Mouse (Mus musculus) right cerebral cortex, postnatal 10 days (tissue): Measurements from ENCODE around the gene Pde8a.
"Not testable (repeated sequence)": the region's sequence is repeated elsewhere in the genome, so short reads cannot be mapped to it uniquely, and the experiment has no call there.

Experiments used
- DNase-seq, 2 experiments: peaks; one replicate each; pipeline ENCODE4 v3.0.0; 2021; ENCODE audit warnings: low spot score in 2 of 2

The Pde8a gene

DNA sequence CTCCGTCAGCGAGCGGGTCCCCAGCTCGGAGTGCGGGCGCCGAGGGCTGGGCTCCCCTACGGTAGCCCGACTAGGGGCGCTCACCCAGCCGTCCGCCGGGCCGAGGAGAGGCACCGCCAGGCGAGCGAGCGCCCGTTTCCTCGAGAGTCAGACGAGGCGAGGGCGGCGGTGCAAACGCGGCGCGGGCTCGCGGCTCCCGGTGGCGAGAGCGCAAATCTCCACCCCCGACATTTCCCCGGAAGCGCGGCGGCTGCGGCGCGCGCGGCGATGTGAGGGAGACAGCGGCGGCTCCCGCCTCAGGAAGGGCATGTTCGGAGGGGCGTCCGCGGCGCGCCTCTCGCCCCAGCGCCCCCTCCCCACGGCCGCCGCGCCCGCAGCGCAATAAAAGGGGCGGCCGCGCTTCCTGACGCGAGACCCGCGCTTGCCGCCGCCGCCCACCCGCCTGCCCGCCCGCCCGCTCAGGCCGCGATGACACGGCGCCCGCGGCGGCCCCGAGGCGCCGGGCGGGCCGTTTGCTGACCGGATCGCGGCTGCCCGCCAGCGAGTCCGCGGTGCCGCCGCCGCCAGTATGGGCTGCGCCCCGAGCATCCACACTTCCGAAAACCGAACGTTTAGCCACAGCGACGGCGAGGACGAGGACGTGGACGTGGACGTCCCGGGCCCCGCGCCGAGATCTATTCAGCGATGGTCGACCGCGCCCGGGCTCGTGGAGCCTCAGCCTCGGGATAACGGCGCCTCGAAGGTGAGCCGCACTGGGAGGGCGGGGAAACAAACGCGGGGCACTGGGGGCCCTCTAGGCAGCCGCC lies at the start of gene Pde8a:
Pde8a (plus strand) TSS at position 250 of the 806 bp plus-strand sequence.
- DNase-seq: peak in 1 of 2 experiments; percentile 28

DNA sequence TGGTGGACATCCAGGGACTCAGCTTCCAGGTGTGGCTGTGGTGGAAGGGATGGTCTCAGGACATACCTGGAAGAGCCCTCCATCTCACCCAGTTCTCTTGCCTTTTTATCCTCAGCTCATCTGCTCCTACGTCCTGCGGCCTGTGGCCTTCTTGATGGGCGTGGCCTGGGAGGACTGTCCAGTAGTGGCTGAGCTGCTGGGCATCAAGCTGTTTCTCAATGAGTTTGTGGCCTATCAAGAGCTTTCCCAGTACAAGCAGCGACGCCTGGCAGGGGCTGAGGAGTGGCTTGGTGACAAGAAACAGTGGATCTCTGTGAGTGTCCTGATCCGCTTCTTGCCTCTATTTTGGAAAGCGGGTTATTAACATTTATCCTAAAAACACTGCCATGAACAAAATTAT lies 49.0 kb upstream of the Pde8a start:
- DNase-seq: no peak

DNA sequence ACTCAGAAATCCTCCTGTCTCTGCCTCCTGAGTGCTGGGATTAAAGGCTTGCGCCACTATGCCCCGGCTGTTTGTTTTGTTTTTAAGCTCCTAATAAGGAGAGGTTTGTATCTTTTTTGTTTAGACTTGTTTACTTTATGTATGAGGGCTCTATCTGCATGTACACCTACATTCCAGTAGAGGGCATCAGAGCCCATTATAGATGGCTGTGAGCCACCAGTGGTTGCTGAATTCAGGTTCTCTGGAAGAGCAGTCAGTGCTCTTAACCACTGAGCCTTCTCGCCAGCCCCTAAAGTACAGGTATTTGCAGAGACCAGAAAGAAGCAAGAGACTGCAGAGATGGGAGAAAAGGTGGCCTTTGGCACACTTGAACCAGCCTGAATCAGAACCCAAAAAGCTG lies 46.3 kb upstream of the Pde8a start:
- DNase-seq: peak; percentile 42 to 54

DNA sequence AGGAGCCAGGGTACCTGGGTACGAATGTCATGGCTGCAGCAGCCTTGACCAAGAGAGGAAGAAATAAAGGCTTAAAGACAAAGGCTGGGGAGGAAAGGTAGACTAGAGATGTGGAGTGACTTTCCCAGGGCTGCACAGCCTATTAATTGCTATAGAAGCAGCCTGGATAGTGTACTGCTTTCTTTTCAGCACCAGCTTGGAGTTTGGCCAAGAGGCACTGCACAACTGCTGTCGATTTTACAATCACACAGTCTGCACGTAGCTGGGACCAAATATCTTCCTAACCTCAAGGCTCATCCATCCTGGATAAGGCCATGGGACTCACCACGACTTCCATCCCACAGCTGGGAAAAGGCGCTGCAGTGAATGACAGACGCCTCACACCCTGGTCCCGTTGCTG lies 44.0 kb upstream of the Pde8a start:
- no peak for DNase-seq

DNA sequence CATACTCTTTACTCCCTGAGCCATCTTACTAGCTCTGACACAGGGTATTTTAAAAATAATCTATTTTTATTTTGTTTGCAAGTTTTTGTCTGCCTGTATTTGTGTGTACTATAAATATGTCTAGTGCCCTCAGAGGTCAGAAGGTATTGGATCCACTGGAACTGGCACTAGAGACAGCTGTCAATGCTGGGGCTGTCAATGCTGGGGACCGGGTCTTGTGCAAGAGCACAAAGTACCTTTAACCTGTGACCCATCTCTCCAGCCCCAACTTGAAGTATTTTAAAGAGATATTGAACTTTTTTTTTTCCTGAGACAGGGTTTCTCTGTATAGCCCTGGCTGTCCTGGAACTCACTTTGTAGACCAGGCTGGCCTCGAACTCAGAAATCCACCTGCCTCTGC lies 39.5 kb upstream of the Pde8a start:
- no peak for DNase-seq

DNA sequence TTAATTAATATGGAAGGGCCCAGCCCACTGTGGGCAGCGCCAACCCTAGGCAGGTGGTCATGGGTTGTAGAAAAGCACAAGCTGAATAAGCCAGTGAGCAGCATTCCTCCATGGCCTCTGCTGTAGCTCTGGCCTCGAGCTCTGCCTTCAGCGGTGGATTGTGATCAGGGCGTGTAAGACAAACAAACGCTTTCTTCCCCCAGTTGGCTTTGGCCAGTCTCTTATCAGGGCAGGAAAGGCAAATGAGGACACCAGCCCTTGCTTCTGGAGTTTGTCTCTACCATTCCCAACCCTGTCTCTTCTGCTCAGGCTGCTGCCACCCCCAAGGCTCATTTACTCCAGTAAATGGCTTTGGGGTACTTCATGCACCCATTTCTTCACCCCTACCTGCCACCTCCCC lies 38.7 kb upstream of the Pde8a start:
- no peak for DNase-seq

DNA sequence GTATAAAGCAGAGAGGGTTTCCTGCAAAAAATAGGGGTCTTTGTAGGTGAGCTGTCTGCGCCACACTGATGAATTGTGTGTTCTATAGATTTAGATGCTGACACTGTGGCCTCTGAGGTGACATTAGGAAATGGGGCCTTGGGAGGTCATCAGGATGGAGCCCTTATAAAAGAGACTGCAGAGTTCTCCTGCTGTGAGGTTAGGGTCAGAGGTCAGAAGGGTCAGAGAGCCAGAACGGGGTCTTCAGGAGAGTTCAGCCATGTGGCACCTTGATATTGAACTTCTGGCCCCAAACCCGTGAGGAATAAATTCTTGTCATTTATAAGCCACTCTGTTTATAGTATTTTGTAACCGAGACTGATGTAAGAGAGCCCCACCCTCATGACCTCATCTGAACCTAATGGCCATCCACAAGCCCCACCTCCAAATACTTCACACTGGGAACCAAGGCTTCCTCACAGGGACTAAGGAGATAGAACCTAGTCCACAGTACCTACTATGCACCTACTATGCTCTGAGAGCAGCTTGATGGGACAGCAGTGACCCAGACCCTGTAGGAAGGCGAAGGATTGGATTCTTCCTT lies 37.1 kb upstream of the Pde8a start:
- no peak for DNase-seq

DNA sequence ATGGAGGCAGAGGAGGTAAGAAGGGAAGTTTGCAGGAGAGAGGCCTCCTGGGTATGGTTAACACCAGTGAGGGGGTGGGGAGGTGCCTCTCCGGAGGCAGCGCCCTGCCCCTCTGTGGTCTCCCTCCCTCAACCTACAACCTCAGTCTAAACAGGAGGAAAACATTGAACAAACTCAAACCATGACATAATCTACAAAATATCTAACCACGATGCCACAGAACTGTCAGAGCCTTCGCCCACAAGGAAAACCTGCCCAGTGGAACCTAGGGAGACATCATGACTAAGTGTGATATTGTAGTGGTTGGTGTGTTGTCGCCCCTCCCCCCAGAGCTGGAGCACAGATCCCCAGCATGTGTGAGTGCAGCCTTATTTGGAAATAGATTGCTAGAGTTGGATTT lies 33.9 kb upstream of the Pde8a start:
- no peak for DNase-seq

DNA sequence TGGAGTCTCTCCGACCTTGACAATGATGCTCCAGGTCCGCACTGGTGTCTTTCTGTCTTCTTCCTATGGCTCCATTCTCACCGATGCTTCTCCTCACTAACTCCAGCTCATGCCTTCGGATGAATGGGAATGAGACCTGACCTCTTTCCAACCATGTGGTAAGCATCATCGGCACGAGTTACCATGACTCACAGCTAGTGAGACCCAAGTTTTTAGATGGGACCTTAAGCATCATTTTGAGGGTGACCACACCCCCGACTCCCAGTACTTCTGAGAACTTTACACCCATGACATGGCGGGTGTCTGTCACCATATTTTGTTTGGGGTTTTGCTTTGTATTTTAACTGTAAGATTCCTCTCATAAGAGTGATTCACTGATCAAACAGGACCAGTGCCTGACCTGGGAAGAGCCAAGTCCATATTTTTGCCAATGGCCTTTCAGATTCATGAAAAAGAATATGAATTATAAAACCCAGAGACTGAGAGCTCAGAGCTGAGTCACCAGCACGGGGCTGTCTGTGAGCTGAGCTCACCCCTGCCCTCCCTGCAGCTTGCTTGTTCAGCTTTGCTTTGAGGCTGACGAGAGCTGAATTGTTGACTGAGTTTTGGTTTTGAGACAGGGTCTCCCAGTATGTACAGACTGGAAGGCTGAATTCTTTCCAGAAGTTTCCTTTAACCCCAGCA lies 30.8 kb upstream of the Pde8a start:
- no peak for DNase-seq

DNA sequence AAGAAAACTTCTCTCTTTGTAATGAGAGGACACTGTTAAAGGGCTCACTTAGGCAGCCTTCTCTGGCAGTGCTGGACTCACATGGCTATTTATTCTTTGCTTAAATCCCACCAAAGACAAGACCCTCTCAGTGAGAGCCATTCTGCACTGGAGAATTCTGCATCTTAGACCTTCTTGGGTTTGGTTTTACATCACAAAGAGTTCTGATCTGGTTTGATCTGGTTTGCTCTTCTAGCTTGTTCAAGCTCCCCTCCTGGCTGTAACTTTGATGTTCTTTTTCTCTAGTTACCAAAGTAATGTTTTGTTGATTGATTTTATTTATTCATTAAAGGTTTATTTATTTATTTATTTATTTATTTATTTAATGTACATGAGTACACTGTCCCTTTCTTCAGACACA lies 30.2 kb upstream of the Pde8a start:
- DNase-seq: no peak

DNA sequence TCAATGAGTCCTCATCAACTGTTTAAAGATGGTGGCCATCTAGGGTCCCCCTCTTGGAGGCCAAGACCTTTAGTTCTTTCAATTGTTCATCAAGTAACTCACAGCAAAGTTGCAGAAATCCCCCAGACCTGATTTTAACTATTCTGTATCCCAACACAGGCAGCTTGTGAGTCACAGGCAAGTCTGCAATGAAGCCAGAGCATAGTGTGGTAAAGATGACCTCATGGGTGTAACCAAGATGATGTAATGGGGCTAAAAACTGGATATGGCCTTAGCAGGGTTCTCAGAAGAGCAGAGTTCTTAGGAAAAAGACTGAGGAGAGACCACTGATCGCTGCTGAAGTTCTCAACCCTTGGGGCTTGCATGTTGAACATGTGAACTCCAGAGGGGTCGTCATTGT lies 29.3 kb upstream of the Pde8a start:
- no peak for DNase-seq

DNA sequence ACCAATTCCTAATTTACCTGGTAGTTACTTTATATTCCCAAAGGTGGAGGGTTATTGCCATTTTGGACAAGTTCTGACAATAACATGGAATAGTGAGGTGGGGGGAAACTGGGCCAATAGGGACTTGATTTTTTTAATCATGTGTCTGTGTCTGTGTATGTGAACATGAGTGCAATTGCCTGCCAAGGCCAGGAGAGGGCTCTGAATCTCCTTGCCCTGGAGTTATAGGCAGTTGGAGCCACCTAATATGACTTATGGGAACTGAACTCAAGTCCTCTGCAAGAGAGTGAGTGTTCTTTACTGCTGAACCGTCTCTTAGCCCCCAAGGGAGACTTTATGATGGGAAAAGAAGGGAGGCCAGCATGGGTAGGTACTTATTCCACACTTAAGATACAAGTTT lies 28.7 kb upstream of the Pde8a start:
- no peak for DNase-seq

DNA sequence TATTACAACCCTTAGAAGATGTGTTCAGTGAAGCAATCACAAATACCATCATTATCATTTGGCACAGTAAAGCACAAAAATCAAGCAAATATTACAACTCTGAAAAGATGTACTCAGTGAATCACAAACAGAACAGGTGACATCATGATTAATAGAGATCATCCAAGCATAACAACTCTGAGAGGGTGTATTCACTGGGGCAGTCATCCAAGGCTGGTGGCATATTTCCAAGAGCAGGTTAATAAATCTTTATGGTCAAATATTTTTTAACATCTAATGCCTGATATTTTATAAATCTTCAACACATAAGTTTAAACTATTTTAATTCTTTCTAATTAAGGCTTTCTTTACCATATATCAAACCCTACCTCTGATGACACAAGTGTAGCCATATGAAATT lies 27.4 kb upstream of the Pde8a start:
- not testable (repeated sequence) for DNase-seq

DNA sequence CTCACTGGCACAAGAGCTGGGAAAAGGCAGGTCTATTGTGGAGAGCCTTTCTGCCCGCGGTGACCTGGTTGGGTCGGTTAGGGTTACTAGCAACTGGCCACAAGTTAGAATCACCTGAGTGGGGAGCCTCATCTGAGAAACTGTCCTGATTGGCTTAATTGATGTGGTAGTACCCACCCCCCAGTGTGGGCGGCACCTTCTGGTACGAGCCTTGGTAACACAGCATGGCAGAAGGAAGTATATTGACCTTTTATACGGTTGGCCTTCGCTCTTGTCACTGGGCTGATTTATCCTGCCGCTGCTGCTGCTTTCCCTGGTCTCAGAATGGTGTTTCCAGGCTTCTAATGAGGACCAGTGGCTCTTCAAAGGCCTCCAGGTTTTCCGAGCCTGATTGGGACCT lies 24.2 kb upstream of the Pde8a start:
- DNase-seq: no peak

DNA sequence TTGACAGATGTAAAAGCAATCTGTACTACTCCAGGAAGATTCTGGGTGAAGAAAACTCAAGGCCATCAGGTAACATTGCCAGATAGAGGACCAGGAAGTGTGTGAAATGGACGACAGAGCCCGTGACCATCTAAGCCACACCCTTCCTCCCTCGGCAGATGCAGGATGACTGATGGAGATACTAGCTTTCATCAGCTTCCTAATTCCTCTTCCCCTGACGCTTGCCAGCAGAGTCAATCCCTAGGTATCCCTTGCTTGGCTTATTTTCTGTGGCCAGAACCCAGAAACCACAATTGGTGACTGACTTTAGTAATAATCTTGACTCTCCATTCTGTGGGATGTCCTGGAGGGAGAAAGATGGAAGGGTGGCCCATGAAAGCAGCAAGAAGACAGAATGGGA lies 17.9 kb upstream of the Pde8a start:
- DNase-seq: no peak

DNA sequence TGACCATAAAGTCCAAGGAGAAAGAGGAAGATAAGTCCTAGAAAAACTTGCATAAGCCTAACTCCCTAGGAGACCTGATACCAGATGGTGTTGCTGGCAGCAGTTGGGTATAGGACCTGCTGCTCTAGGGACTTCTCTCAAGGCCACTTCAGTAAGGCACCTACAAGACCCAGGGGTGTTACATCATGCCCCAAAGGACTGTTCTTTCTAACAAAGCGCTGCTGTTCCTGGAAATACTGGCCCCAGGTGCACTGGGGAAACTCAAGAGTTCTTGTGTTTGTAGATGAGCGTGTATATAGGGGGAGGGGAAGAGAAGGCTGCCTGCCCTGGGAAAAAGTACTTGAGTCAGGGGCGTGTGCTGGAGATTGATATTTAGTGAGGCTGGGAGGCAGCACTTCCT lies 16.6 kb upstream of the Pde8a start:
- no peak for DNase-seq

DNA sequence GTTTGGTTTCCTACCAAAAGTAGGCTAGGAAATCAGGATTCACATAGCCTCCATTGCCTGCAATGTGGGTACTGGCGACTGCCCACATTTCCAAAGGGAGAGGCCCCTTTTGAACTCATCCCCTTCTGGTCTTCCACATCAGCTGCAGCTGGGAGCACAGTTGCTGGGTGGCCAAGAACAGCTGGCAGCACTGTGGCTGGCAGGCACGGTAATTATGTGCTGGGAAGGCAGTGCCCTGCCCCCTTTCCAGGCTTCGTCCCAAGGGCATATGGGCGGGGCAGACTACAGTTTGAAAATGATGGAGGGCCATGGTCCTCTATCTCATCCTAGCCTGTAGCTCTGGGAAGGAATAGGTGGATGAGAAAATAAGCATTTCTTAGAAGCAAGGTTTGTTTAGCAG lies 14.9 kb upstream of the Pde8a start:
- no peak for DNase-seq

DNA sequence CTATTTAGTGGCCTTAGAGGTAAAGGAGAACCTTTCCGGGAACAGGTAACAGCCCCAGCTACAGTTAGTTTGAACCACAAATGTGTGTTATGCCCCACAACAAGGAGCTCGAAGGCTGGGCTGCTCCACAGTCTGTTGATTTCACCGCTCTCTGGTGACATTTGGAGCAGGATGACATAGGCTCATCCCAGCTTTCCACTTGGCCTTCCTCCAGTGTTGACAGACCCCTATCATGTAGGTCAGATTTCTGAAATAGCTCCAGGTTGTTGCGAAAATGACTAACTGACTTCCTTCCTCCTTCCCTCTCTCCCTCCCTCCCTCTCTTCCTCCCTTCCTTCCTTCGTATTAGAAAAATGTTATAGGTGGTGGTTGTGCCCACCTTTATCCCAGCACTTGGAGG lies 14.3 kb upstream of the Pde8a start:
- DNase-seq: no peak

DNA sequence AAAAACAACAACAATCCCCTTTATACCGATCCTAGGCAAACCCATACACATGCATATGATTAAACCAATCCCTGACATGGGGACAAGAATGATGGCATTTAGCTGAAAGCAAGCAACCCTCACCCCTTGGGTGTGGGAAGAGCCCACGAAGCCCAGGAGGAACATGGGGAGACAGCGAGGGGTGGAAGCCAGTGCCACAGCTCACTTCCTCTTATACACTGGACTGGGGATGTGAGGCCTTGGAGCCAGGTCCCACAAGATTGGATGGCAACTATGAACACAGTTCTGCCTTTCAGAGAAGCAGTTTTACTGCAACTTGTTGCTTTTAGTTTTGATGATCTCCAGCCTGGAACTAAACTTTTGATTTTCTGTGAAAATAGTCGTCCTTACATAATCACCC lies 13.6 kb upstream of the Pde8a start:
- DNase-seq: no peak

DNA sequence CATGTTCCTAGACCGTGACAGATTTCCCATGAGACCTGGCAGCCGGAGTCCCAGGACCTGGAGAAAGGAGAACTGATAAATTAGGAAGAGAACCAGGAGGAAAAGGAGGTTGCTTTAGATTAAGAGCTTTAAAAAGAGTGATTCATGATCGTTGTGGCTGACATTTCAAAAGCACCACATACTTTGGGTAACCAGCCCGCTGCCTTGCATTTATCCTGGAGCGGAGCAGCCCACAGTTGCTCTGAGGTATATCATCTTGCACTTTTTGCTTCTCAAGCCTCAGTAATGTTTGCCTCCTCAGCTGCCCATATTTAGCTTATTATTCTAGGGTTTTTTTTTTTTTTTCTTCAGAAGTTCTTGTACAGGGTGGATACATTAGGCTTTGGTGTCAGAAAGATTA lies 11.0 kb upstream of the Pde8a start:
- no peak for DNase-seq

DNA sequence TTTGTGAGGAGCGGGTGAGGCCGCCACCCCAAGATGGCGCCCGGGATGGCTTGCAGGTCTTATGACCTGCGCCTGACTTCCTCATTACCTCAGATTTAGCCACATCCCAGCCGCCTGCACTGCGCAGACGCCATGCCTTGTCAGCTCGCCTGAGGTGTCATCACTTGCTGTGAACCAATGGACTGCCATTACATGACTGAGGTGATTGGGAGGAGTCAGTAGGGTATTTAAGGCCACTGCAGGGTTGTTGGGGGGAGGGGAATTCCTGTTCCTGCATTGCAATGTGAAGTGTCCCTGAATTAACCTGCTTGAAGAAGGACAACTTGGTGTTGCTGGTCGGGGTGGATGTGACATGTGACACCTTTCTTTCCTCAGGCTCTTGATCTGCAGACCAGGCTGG lies 9.8 kb upstream of the Pde8a start:
- not testable (repeated sequence) for DNase-seq

DNA sequence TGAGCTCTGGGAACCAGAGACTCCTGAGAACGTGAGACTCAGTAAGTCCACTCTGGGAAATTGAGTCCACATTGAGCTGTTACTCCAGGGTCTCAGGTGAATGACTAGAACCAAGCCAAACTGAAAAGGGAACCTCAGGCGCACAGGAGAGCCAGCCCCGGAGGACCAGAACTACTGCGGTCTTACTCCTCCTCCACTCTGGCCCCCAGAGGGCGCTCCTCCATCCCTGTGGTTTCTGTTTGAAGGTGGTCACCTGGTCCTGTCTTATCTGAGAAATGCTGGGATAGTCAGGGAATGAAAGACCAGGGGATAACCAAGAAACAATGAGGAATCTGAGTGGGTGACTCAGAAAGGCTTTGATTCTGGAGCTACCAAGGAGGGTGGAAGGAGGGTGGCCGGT lies 4.5 kb upstream of the Pde8a start:
- peak; percentile 43 to 65 for DNase-seq

DNA sequence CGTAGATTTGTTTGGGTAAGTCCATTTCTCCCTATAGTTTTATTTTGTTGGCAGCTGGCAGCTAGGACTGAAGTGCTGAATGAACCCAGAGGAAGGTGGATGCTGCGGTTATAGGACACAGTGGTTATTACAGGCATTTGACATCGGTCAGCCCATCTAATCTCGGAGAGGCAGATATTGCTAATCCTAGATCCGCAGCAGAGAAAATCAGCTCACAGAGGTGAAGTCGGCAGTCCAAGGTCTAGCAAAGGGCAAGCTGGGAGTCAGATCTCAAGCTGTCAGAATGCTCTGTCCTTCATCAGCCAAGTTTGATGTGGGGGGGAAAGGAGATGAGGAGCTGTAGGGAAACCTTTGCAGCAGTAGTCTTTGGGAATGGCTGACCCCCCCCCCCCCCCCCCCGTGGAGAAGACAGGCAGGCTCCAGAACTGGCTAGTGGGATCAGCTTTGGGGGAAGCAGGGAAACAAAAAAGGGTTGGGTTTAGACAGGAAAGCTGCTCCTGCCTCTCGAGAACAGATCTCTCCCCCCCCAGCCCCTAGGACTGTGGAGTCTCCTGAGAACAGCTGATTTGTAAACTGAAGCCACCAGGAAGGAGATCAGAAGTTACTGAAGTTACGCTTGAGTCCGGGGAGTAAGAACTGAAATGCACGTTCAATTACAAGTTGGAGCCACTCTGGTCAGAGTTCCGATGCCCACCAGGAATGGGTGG lies 3.3 kb upstream of the Pde8a start:
- no peak for DNase-seq
